Mouse (Mus musculus) kidney, postnatal 36 days (tissue): ENCODE results near the gene Mapre1.

Source experiments
- DNase-seq, 2 experiments: peaks; one replicate each; pipeline ENCODE4 v3.0.0; 2021 to 2022; ENCODE audit warnings: mixed read lengths in 2 of 2

Mapre1 gene

DNA sequence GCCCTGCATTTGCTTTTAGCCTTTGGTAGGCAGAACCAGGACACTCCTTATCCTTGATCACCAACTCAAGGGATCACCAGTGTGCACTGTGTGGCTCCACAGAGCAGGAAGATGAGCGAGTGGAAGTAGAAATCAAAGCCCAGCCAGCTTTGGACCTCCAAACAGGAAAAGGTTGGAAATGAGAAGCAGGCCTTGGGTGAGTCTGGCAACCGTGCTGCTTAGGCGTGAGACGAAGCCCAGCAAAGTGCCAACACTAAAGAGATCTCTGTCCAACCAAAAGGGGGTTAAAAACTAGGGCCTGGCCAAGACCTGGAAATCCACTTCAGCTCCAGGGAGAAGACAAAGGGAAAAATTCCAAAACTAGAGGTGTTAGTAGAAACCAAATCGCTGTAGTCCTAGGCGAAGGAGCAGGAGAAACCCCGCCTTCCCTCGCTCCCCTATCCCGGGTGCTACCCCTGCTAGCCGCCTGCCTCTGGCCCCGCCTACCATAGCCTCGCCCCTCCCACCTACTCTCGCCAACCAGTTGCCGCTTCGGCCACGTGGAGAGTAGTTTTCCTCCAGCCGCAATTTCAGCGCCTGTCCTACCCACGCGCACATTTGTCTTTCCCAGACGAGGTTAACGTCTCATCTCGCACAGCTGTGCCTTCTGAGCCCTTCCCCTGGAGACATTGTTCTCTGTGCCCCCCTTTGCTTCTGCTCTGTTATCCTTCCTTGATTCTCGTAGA is 37.7 kb downstream of the Mapre1 start:
- DNase-seq = peak; percentile 72 to 89

DNA sequence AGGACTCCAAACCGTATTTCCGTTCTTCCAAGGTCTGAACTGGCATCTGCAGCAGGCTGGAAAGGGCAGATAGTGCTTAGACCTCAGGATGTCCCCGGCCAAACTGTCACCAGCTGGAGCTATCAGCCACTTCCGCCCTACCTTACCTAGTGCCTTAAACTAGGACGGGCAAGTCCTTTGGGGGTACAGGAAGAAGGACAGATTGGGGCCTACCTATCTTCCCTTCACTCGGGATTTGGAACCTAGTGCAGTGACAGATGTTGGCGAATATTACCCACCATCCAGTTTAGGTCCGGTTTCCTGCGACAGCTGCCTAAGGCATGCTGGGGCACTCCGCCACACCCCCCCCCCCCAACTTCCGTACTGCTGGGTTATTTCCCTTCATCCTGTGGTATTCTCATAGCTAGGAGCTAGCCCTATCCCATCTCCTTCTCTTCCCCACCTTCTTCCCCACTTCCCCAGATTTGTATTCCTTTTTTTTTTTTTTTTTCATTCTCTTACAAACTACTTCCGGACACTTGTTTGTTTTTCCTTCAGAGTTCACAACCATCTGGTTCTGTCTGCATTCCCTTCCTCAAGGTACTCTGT is 38.4 kb downstream of the Mapre1 start, which contains the start of gene Efcab8:
Efcab8 (plus strand) TSS at position 538 of the 588 bp plus-strand sequence.
- peak; percentile 4 to 9 for DNase-seq

DNA sequence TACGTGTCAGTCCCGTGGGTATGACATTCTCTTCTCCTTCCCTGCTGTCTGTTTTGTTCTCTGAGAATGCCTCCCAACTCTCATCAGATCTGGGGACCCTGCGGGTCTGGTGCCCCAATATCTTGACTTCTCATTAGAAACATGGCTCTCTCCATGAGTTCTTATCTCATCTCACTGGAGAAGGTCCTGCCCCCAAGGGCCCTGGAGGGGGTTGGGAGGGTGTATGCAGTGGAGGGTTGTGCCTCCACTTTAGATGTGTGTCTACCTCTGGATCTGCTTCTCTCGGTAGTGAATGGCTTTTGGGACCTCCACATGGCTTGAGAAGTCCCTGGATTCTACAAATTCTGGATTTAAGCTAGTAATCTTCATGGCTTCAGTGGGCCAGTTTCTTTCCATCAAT is 40.1 kb downstream of the Mapre1 start:
- no peak for DNase-seq

DNA sequence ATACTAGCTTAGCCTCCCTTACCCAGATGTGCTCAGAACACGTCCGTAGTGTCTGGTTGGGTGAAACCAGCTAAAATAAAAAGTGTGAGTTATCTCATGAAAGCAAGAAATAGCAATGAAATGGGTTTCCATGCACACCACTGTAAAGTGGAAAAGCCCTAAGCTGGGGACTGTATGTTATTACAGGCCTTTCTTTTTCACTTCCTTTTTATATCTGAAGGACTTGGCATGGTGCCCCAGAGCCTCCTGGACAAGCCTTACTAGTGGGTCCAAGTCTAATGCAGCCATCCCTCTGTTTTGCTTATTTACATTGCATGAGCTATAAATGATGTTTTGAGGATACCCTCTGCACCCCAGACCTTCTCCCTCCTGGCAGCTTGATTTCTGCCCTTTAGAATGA is 43.6 kb downstream of the Mapre1 start:
- peak; percentile 13 to 46 for DNase-seq

DNA sequence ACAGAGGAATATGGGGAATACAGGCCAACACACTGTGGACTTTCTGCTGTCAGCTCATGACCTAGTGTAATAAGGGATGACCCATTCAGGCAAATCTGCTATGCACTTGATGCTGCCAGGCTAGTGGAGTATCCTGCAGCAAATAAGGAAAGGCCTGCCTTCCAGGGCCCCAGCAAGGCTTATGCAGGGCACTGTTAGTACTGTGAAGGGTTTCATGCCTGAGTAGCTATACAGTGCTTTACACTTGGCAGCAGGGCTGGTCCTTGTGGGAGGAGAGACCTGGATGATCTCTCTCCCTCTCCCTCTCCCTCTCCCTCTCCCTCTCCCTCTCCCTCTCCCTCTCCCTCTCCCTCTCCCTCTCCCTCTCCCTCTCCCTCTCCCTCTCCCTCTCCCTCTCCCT is 52.3 kb downstream of the Mapre1 start:
- DNase-seq = no peak

DNA sequence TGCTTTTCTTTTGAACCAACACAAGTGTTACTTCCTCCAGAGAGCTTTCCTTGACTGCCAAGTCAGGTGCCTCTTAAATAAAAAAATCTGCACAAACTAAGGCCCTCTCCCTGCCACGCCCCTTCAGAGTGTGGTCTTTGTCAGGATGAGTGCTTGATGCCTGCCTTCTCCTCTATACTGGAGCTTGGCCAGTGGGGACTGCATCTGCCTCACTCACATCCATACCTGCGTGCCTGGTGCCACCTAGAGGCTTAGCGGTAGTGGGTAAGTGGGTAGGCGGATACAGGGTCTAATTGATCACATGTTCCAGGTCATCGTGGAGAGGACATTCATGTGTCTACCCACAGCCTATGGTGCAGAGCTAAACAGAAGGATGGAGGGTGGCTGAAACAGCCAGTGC is 54.0 kb downstream of the Mapre1 start:
- peak; percentile 19 to 52 for DNase-seq

DNA sequence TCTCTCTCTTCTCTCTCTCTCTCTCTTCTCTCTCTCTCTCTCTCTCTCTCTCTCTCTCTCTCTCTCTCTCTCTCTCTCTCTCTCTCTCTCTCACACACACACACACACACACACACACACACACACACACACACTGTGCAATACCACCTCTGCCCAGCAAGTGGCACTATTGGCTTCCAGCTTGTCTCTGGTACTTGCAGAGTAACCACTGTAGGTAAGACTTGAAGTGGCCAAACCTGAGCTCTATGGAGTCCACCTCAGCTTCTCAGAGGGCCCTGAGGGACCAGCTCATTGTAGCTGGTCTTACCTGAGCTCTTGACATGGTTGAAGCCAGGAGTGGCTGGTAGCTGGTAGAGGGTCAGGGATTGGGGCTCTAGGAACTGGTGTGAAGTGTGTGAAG is 66.4 kb downstream of the Mapre1 start:
- DNase-seq = peak; percentile 35 to 77

DNA sequence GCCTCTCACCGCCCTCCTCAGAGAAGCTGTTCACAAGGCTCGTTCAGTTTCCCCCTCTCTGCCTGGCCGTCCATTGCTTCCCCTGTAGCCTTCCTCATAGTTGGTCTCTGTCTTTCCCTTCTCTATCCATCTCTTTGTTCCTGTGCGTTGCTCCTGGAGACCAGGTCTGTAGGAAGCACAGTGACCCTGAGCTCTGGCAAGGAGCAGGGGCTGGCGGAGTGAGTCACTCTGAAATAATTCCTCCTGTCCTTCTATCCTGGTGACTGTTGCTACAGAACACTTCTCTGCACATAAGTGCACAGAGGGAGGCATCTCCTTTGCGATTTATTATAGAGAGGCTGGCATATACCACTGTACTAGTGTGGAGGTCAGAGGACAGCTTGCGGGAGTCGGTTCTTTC is 67.1 kb downstream of the Mapre1 start:
- DNase-seq = no peak

DNA sequence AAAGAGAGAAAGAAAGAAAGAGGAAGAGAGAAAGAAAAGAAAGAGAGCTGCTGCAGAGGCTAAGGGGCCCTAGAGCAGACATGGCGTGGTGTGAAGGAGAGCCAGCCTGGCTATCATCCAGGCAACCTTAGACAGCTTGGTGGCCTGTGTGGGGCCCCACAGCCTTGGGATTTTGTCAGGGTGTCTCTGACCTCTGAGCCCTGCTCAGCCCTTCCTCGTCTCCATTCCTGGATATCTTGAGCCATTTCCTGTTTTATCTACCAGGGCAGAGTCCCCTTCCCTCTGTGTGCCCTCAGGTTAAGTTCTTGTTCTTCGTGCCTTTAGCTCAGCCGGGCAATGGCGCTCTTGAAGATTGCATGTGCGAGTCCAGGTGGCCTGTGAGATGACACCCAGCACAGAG is 67.8 kb downstream of the Mapre1 start:
- DNase-seq = no peak

DNA sequence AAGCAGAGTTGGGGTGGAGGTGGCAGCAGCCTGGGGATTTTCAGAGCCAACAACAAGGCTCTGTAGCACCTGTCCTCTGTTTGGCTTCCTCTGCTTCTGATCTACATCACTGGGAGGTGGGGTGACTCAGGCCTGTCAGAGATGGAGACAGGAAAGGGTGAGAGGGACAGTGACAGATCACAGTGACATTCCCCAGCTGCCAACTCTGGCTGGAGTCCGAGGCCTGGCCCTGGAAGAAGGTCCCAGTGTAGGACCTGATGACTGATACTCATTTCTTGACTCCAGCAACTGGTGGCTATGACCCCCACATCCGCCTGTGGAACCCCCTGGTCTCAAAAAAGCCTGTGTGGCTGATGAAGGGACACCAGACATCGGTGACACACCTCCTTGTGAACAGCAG is 68.8 kb downstream of the Mapre1 start:
- no peak for DNase-seq

DNA sequence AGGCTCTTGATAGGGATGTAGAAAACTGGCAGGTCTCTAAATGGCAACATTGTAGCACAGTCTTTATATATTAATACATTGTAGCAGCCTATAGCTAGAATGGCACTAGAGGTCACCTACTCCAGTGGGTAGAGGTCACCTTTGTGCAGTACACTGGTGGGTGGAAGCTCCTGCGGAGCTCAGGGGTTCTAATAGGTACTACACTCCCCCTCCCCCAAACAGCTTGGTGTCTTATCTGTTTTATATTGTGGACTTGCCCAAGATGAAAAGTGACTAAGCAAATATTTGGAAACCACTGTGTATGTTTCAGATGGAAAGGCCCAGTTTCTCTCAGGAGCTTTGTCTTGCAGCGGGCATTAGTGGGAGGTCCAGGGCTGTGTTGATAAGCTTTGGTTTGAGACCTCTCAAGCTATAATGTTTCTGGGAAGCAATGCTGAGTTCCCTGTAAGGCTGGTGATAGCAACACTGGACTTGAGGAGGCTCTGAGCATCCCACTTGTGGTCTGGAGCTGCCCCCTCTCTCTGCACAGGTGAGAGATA is 81.0 kb downstream of the Mapre1 start:
- no peak for DNase-seq
